Mouse (Mus musculus) liver, postnatal 0 days (tissue): ENCODE results near the gene Baiap2l2.

Experiments
- CTCF ChIP-seq: sonication (generic); IDR thresholded peaks from 2 replicates; pipeline ENCODE4 v1.5.1; 2016; ENCODE audit warnings: antibody characterized with exemption, low read depth
- EP300 ChIP-seq: IDR thresholded peaks from 2 replicates; pipeline ENCODE4 v1.6.1; 2016; ENCODE audit warnings: antibody characterized with exemption, low read depth, mild to moderate bottlenecking

DNA sequence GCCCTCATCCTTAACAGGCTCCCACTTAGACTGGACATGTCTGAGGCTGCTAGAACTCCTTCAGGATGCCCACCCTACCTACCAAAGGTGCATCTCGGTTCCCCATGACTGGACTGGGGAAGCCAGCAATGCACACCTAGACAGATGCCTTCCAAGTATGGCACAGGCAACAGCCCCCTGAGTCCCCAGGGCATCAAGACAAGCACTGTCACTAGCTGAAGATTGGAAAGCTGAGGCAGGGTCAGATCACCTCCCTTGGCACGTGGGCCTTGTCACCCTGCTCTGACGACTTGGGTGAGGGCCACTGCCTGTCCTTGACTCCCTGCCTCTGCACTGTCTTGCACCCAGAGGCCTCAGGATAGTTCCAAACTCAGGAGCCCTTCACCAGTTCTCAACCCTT, 3.0 kb upstream of the Baiap2l2 start:
- TF ChIP-seq CTCF, result no peak
- no peak for TF ChIP-seq EP300
